Mouse (Mus musculus) liver, adult 2 months (tissue): ENCODE measurements around the gene Wapl. TPM values are rescaled to one million over a fixed set of nuclear protein-coding genes. Genes with fewer than 3 reads are reported as not detected.

Experiments
- DNase-seq: peaks from one replicate; pipeline ENCODE4 v3.0.0-alpha.2; 2011; ENCODE audit warnings: low read depth, low spot score; ENCODE audit errors: extremely low read depth
- H3K27ac ChIP-seq: fragments of 200-500 bp; replicated peaks from 2 replicates; pipeline ENCODE4 v1.5.1; 2012; ENCODE audit warnings: low read depth, mild to moderate bottlenecking, control low read depth, inconsistent platforms, low read length; ENCODE audit not compliant: insufficient read depth
- H3K27me3 ChIP-seq: fragments of 200-500 bp; 2 replicates; pipeline ENCODE4 v1.6.1; 2012; ENCODE audit warnings: mild to moderate bottlenecking, moderate library complexity, low read length, inconsistent platforms; ENCODE audit not compliant: control insufficient read depth, insufficient read depth
- H3K36me3 ChIP-seq: fragments of 200-500 bp; 2 replicates; pipeline ENCODE4 v1.6.1; 2012; ENCODE audit warnings: low read length, inconsistent platforms; ENCODE audit not compliant: control insufficient read depth, insufficient read depth
- H3K4me1 ChIP-seq: fragments of 200-500 bp; 2 replicates; pipeline ENCODE4 v1.6.1; 2011; ENCODE audit warnings: low read length; ENCODE audit not compliant: control insufficient read depth, insufficient read depth
- H3K4me3 ChIP-seq: fragments of 200-500 bp; 2 replicates; pipeline ENCODE4 v1.5.1; 2011; ENCODE audit warnings: low read depth, mild to moderate bottlenecking, control low read depth, low read length, moderate library complexity; ENCODE audit not compliant: insufficient read depth
- H3K79me2 ChIP-seq: fragments of 200-500 bp; 2 replicates; pipeline ENCODE4 v1.6.1; 2012; ENCODE audit warnings: inconsistent platforms, mild to moderate bottlenecking, low read length, moderate library complexity; ENCODE audit not compliant: control insufficient read depth, insufficient read depth
- H3K9ac ChIP-seq: fragments of 200-500 bp; 2 replicates; pipeline ENCODE4 v1.6.1; 2012; ENCODE audit warnings: low read depth, mild to moderate bottlenecking, control low read depth, inconsistent platforms, low read length
- CTCF ChIP-seq: fragments of 200-500 bp; IDR thresholded peaks from 2 replicates; pipeline ENCODE4 v1.5.1; 2011; ENCODE audit warnings: low read depth, low read length, control low read depth
- POLR2A ChIP-seq: fragments of 200-500 bp; IDR thresholded peaks from 2 replicates; pipeline ENCODE4 v1.6.1; 2011; ENCODE audit warnings: low read length, control low read depth; ENCODE audit not compliant: insufficient read depth; ENCODE audit errors: extremely low read depth
- WGBS: fragments of 180-500 bp; shearing (Covaris S2); methylation state at CpG from one replicate; pipeline ENCODE4 v1.1.7; 2018; 5-methylcytosine and 5-hydroxymethylcytosine counted together
- polyA plus RNA-seq: library from polyadenylated mRNA; depleted of rRNA; stranded (reverse); fragments of >200 nt; gene quantifications from 2 replicates; pipeline ENCODE4 v1.2.3, GENCODE M21; 2012
- total RNA-seq: library from RNA; depleted of rRNA; stranded (reverse); fragments of >200 nt; gene quantifications from 2 replicates; pipeline ENCODE4 v1.2.3, GENCODE M21; 2014

Gene Wapl
- total and polyA plus RNA-seq, 2 experiments = 6.8 to 63.4 TPM

- H3K27ac ChIP-seq = no peak overlapping the region
- no peaks in the 10 kb centered on the region; the same call in 1 of the 2 replicates for H3K4me1 ChIP-seq
- 15% methylated on average over 32 of the region's 32 CpGs for WGBS
- TF ChIP-seq CTCF = no peak
- TF ChIP-seq POLR2A = no peak
- H3K79me2 ChIP-seq = no peaks in the 10 kb centered on the region
- peak overlapping the region; percentile 49 for H3K9ac ChIP-seq
- peak overlapping the region; percentile 58 for H3K4me3 ChIP-seq
- no peaks in the 10 kb centered on the region for H3K27me3 ChIP-seq
- DNase-seq = peak; percentile 71
- no peaks in the 10 kb centered on the region for H3K36me3 ChIP-seq
These were observed 95.9 kb downstream of the Wapl start for GRCm38 (mm10) chr14:34769567-34770158.

- H3K27me3 ChIP-seq = no peaks in the 10 kb centered on the region
- WGBS = 71% methylated on average over 6 of the region's 6 CpGs
- DNase-seq = no peak
- no peak overlapping the region for H3K27ac ChIP-seq
- H3K9ac ChIP-seq = no peak overlapping the region
- TF ChIP-seq CTCF (no peak), POLR2A (no peak)
- no peaks in the 10 kb centered on the region; the same call in 1 of the 2 replicates for H3K4me1 ChIP-seq
- no peak overlapping the region for H3K4me3 ChIP-seq
- no peaks in the 10 kb centered on the region for H3K36me3 ChIP-seq
- H3K79me2 ChIP-seq = no peaks in the 10 kb centered on the region
These were observed 96.7 kb downstream of the Wapl start for GRCm38 (mm10) chr14:34770467-34770866.

- no peak for DNase-seq
- Histone ChIP-seq H3K27ac (no peak overlapping the region), H3K36me3 (no peaks in the 10 kb centered on the region), H3K27me3 (no peaks in the 10 kb centered on the region), H3K79me2 (no peaks in the 10 kb centered on the region), H3K4me3 (no peak overlapping the region), H3K9ac (no peak overlapping the region), H3K4me1 (no peaks in the 10 kb centered on the region; the same call in 1 of the 2 replicates)
- TF ChIP-seq POLR2A (no peak), CTCF (no peak)
- 47% methylated on average over 9 of the region's 9 CpGs for WGBS
These were observed 97.9 kb downstream of the Wapl start for GRCm38 (mm10) chr14:34771601-34772000.

GRCm38 (mm10) chr14:34772132-34772531, 98.4 kb downstream of the Wapl start:
- Histone ChIP-seq H3K4me3 (no peak overlapping the region), H3K4me1 (no peaks in the 10 kb centered on the region; the same call in 1 of the 2 replicates), H3K79me2 (no peaks in the 10 kb centered on the region), H3K9ac (no peak overlapping the region), H3K27ac (no peak overlapping the region), H3K27me3 (no peaks in the 10 kb centered on the region), H3K36me3 (no peaks in the 10 kb centered on the region)
- no peak for DNase-seq
- TF ChIP-seq POLR2A (no peak), CTCF (no peak)
- WGBS = 75% methylated on average over 7 of the region's 7 CpGs

- no peak for TF ChIP-seq CTCF
- TF ChIP-seq POLR2A = no peak
- Histone ChIP-seq H3K36me3 (no peaks in the 10 kb centered on the region), H3K27me3 (no peaks in the 10 kb centered on the region), H3K27ac (no peak overlapping the region), H3K4me1 (no peaks in the 10 kb centered on the region), H3K9ac (no peak overlapping the region), H3K4me3 (no peak overlapping the region), H3K79me2 (no peaks in the 10 kb centered on the region)
- DNase-seq = peak; percentile 40
- WGBS = 55% methylated on average over 3 of the region's 3 CpGs
These were observed 100.0 kb downstream of the Wapl start for GRCm38 (mm10) chr14:34773681-34774080.

GRCm38 (mm10) chr14:34774231-34774630, 100.5 kb downstream of the Wapl start:
- no peak overlapping the region for H3K9ac ChIP-seq
- no peak overlapping the region for H3K4me3 ChIP-seq
- no peak overlapping the region for H3K27ac ChIP-seq
- no peaks in the 10 kb centered on the region for H3K79me2 ChIP-seq
- H3K27me3 ChIP-seq = no peaks in the 10 kb centered on the region
- H3K36me3 ChIP-seq = no peaks in the 10 kb centered on the region
- no peaks in the 10 kb centered on the region for H3K4me1 ChIP-seq
- DNase-seq = no peak
- WGBS = 86% methylated on average over 6 of the region's 6 CpGs
- no peak for TF ChIP-seq CTCF
- TF ChIP-seq POLR2A = no peak
